Mouse (Mus musculus): ENCODE results near the gene Exoc7. TPM values are rescaled to one million over a fixed set of nuclear protein-coding genes. Genes with fewer than 3 reads are reported as not detected.

Gene Exoc7
- 59.9 and 61.3 TPM in 2 replicates for polyA plus RNA-seq (2014; fragmentation: Nextera tagmentation; extraction: Ambion mirVana)

- Histone ChIP-seq H3K4me2 (peak within 1 kb of the TSS; percentile 78), H3K9me3 (ENCODE audit: control insufficient read depth, low read length) (no peaks in the 10 kb centered on the region), H3K9ac (ENCODE audit: low read length) (peak within 1 kb of the TSS; percentile 78), H3K27me3 (ENCODE audit: control insufficient read depth, insufficient read depth, low read length) (no peaks in the 10 kb centered on the region), H3K4me3 (ENCODE audit: low read depth, low read length) (peak within 1 kb of the TSS; percentile 75), H3K27ac (ENCODE audit: low read depth, low read length) (no peak within 1 kb of the TSS), H3K36me3 (ENCODE audit: control insufficient read depth, insufficient read depth, low read length) (peaks cover 8% of the 10 kb centered on the region), H3K4me1 (ENCODE audit: control insufficient read depth, insufficient read depth, low read length) (peaks cover 6% of the 10 kb centered on the region; the same call in 1 of the 2 replicates)
- ATAC-seq (ENCODE audit: low FRiP score): peak; percentile 28; the same call in 1 of the 2 replicates
- 85% methylated on average over 10 of the region's 10 CpGs for WGBS
- no peak for DNase-seq (ENCODE audit: low spot score, missing footprints)
Observed at GRCm38 (mm10) chr11:116307019-116307725, at the start of gene Exoc7. Gene Exoc7 (minus strand): TSS chr11:116307233.

DNA sequence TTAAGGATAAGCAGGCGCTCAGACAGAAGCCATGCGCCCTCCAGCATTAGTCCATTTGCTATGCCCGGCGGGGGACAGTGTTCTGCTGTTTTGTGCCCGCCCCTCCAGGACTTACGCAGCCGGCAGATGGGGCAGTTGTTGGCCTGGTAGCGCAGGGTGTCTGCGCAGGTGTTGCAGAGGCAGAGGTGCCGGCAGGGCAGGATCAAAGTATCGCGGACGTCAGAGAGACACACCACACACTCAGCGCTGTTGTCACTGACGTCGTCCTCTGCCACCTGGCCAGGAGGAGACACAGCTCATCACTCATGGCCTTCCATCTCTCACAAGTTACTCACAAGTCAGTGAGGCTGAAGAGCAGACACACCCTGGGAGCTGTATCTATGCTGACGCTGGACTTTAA, 47.5 kb upstream of the Exoc7 start:
- Histone ChIP-seq H3K9me3 (ENCODE audit: control insufficient read depth, low read length) (no peaks in the 10 kb centered on the region), H3K27ac (ENCODE audit: low read depth, low read length) (no peak overlapping the region), H3K36me3 (ENCODE audit: control insufficient read depth, insufficient read depth, low read length) (0 out of 2 replicates have a peak, but pooled peaks cover 3% of the 10 kb centered on the region), H3K27me3 (ENCODE audit: control insufficient read depth, insufficient read depth, low read length) (no peaks in the 10 kb centered on the region), H3K4me3 (ENCODE audit: low read depth, low read length) (no peak overlapping the region), H3K4me2 (no peak overlapping the region), H3K4me1 (ENCODE audit: control insufficient read depth, insufficient read depth, low read length) (no peaks in the 10 kb centered on the region), H3K9ac (ENCODE audit: low read length) (no peak overlapping the region)
- ATAC-seq (ENCODE audit: low FRiP score) (no peak), DNase-seq (ENCODE audit: low spot score, missing footprints) (no peak)
- 38% methylated on average over 17 of the region's 17 CpGs for WGBS

DNA sequence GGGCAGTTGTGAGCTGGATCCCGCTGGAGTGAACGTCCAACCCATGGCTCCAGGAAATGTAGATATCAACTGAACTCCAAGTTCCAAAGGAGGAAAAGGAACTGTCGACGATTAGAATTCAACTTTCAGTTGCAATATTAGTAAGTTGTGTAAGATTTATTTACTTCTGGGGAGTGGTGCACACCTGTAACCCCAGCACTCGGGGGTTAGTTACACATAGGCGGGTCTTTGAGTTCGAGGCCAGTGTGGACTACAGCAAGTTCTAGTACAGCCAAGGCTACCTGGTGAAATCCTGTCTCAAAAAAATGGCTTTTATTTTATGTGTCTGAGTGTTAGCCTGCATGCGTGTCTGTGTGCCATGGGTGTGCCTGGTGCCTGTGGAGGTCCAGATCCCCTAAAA, 46.5 kb upstream of the Exoc7 start:
- no peak overlapping the region for H3K4me3 ChIP-seq (ENCODE audit: low read depth, low read length)
- H3K27ac ChIP-seq (ENCODE audit: low read depth, low read length): no peak overlapping the region
- ATAC-seq (ENCODE audit: low FRiP score): no peak
- 0 out of 2 replicates have a peak, but pooled peaks cover 3% of the 10 kb centered on the region for H3K36me3 ChIP-seq (ENCODE audit: control insufficient read depth, insufficient read depth, low read length)
- no peak overlapping the region for H3K9ac ChIP-seq (ENCODE audit: low read length)
- DNase-seq (ENCODE audit: low spot score, missing footprints): no peak
- no peaks in the 10 kb centered on the region for H3K9me3 ChIP-seq (ENCODE audit: control insufficient read depth, low read length)
- no peak overlapping the region for H3K4me2 ChIP-seq
- no peaks in the 10 kb centered on the region for H3K27me3 ChIP-seq (ENCODE audit: control insufficient read depth, insufficient read depth, low read length)
- no peaks in the 10 kb centered on the region for H3K4me1 ChIP-seq (ENCODE audit: control insufficient read depth, insufficient read depth, low read length)
- 94% methylated on average over 8 of the region's 8 CpGs for WGBS

DNA sequence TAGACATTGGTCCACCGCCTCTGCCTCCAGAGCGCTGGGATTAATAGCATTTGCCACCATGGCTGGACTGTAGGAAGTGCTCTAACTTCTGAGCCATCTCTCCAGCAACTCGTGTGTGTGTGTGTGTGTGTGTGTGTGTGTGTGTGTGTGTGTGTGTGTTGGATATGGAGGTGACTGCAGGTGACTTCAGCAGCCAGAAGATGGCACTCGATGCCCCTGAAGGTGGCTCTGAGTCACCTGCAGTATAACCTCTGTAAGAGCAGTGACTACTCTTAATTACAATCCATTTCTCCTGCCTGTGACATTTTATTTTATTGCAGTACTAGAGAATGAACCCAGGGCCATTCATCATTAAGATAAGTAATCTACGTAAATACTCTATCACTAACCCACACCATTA, 44.3 kb upstream of the Exoc7 start:
- Histone ChIP-seq H3K4me2 (no peak overlapping the region), H3K27me3 (ENCODE audit: control insufficient read depth, insufficient read depth, low read length) (no peaks in the 10 kb centered on the region), H3K27ac (ENCODE audit: low read depth, low read length) (no peak overlapping the region), H3K4me1 (ENCODE audit: control insufficient read depth, insufficient read depth, low read length) (no peaks in the 10 kb centered on the region), H3K9me3 (ENCODE audit: control insufficient read depth, low read length) (no peaks in the 10 kb centered on the region), H3K9ac (ENCODE audit: low read length) (no peak overlapping the region), H3K36me3 (ENCODE audit: control insufficient read depth, insufficient read depth, low read length) (0 out of 2 replicates have a peak, but pooled peaks cover 3% of the 10 kb centered on the region), H3K4me3 (ENCODE audit: low read depth, low read length) (no peak overlapping the region)
- DNase-seq (ENCODE audit: low spot score, missing footprints) (no peak), ATAC-seq (ENCODE audit: low FRiP score) (no peak)
- 92% methylated on average over 5 of the region's 5 CpGs for WGBS

- Histone ChIP-seq H3K9ac (ENCODE audit: low read length) (no peak overlapping the region), H3K27ac (ENCODE audit: low read depth, low read length) (no peak overlapping the region), H3K4me1 (ENCODE audit: control insufficient read depth, insufficient read depth, low read length) (0 out of 2 replicates have a peak, but pooled peaks cover 5% of the 10 kb centered on the region), H3K27me3 (ENCODE audit: control insufficient read depth, insufficient read depth, low read length) (no peaks in the 10 kb centered on the region), H3K9me3 (ENCODE audit: control insufficient read depth, low read length) (no peaks in the 10 kb centered on the region), H3K4me2 (no peak overlapping the region), H3K4me3 (ENCODE audit: low read depth, low read length) (no peak overlapping the region), H3K36me3 (ENCODE audit: control insufficient read depth, insufficient read depth, low read length) (no peaks in the 10 kb centered on the region)
- WGBS: 87% methylated on average over 5 of the region's 5 CpGs
- no peak for DNase-seq (ENCODE audit: low spot score, missing footprints)
- no peak for ATAC-seq (ENCODE audit: low FRiP score)
Observed at GRCm38 (mm10) chr11:116347955-116348354, 40.9 kb upstream of the Exoc7 start.

DNA sequence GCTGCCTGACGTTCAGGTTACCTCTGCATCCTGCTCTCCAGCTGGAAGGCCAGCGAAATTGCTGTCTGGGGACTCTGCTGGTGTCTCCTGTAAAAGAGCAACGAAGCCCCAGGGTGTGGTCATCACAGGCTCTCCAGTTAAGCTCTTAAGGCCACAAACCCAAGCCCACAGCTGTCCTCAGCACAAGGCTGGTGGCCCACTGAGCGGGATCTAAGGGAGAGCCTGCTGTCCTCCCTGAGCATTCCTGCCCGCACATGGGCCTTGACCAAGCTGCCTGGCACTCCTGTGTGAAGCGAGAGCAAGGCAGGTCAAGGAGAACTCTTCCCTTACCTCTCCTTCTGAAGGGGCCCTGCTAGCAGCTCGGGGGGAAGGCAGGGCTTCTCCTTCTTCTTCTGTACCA, 40.0 kb upstream of the Exoc7 start:
- Histone ChIP-seq H3K4me3 (ENCODE audit: low read depth, low read length) (no peak overlapping the region), H3K27ac (ENCODE audit: low read depth, low read length) (no peak overlapping the region), H3K4me2 (no peak overlapping the region), H3K9me3 (ENCODE audit: control insufficient read depth, low read length) (no peaks in the 10 kb centered on the region), H3K36me3 (ENCODE audit: control insufficient read depth, insufficient read depth, low read length) (no peaks in the 10 kb centered on the region), H3K27me3 (ENCODE audit: control insufficient read depth, insufficient read depth, low read length) (no peaks in the 10 kb centered on the region), H3K4me1 (ENCODE audit: control insufficient read depth, insufficient read depth, low read length) (0 out of 2 replicates have a peak, but pooled peaks cover 5% of the 10 kb centered on the region), H3K9ac (ENCODE audit: low read length) (no peak overlapping the region)
- ATAC-seq (ENCODE audit: low FRiP score) (no peak), DNase-seq (ENCODE audit: low spot score, missing footprints) (no peak)
- WGBS: 79% methylated on average over 7 of the region's 7 CpGs

DNA sequence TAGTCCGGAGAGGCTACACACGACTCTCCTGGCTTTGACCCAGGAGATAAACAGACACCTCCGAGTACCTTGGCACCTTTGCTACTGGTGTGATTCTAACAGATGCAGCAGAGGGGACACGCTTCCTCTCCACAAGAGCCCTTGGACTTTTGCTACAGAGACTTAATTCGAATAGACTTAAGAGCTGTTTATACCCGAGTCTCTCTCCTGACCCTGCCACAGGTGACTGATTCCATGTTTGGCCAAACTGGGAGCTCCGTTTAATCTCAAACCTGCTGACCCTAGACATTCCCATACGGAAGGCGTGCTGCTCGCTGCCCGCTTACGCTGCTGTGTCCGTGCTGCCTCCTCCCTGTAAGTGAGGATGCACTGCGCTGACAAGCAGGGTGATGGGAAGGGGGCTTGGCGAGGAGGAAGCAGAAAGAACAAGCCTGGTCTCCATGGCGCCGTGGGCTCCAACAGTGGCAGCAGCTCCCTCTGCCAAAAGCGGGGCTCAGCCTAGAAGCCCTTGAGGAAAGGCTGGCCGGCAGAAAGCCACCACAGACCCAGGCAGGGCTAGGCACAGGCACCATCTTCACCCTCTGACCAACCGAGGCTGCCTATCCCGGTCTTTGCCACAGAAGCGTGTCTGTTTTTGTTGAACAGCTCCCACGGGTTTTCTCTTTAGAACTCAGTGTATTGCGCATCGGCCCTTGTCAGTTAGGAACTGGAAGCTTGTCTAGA, 35.2 kb upstream of the Exoc7 start:
- Histone ChIP-seq H3K4me2 (no peak overlapping the region), H3K36me3 (ENCODE audit: control insufficient read depth, insufficient read depth, low read length) (no peaks in the 10 kb centered on the region), H3K4me1 (ENCODE audit: control insufficient read depth, insufficient read depth, low read length) (peaks cover 5% of the 10 kb centered on the region; the same call in 1 of the 2 replicates), H3K27me3 (ENCODE audit: control insufficient read depth, insufficient read depth, low read length) (no peaks in the 10 kb centered on the region), H3K9me3 (ENCODE audit: control insufficient read depth, low read length) (no peaks in the 10 kb centered on the region), H3K4me3 (ENCODE audit: low read depth, low read length) (no peak overlapping the region), H3K27ac (ENCODE audit: low read depth, low read length) (no peak overlapping the region), H3K9ac (ENCODE audit: low read length) (no peak overlapping the region)
- no peak for ATAC-seq (ENCODE audit: low FRiP score)
- no peak for DNase-seq (ENCODE audit: low spot score, missing footprints)
- WGBS: 76% methylated on average over 25 of the region's 25 CpGs

DNA sequence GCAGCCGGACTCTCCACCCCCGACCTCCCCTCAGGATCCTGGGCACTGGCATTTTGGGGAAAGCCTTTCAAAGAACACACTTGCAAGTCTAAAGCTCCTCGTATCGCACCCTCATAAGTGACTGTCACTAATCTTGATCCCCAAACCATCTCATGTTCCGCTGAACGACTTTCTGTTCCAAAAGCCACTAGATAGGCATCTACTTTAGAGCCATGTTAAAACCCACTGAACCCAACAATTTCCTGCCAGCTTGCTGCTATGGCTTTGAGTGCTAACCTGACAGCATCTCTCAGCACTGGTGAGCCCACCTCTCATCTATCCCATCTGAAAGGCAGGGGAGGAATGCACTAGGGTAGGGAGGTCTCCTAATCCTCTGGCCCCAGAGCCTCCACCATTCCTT, 30.5 kb upstream of the Exoc7 start:
- Histone ChIP-seq H3K9ac (ENCODE audit: low read length) (no peak overlapping the region), H3K36me3 (ENCODE audit: control insufficient read depth, insufficient read depth, low read length) (no peaks in the 10 kb centered on the region), H3K9me3 (ENCODE audit: control insufficient read depth, low read length) (no peaks in the 10 kb centered on the region), H3K4me1 (ENCODE audit: control insufficient read depth, insufficient read depth, low read length) (peaks cover 34% of the 10 kb centered on the region), H3K4me2 (no peak overlapping the region), H3K27me3 (ENCODE audit: control insufficient read depth, insufficient read depth, low read length) (peaks cover 19% of the 10 kb centered on the region), H3K4me3 (ENCODE audit: low read depth, low read length) (no peak overlapping the region), H3K27ac (ENCODE audit: low read depth, low read length) (no peak overlapping the region)
- DNase-seq (ENCODE audit: low spot score, missing footprints) (no peak), ATAC-seq (ENCODE audit: low FRiP score) (no peak)
- WGBS: 77% methylated on average over 6 of the region's 6 CpGs

DNA sequence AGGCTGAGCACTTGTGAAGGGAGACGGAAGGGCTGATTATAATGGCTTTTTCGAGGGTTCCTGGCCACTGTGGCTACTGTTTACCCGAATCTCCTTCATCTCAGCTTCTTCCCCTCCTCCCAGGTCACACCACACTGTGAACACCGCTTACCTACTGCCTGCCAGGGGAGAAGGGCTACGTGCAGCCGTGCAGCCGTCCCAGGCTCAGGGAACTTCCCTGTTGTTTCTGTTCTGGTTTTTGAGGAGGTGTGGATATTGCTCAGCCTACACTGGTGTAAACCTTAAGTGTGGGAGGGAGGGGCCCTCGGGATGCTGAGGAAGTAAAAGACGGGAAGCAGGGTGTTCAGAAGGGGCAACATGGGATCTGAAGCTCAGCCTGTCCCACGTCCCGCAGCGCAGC, 30.0 kb upstream of the Exoc7 start:
- H3K36me3 ChIP-seq (ENCODE audit: control insufficient read depth, insufficient read depth, low read length): no peaks in the 10 kb centered on the region
- no peak overlapping the region for H3K9ac ChIP-seq (ENCODE audit: low read length)
- H3K4me3 ChIP-seq (ENCODE audit: low read depth, low read length): no peak overlapping the region
- no peak overlapping the region; the same call in 1 of the 2 replicates for H3K4me2 ChIP-seq
- no peaks in the 10 kb centered on the region for H3K9me3 ChIP-seq (ENCODE audit: control insufficient read depth, low read length)
- H3K27me3 ChIP-seq (ENCODE audit: control insufficient read depth, insufficient read depth, low read length): peaks cover 19% of the 10 kb centered on the region
- ATAC-seq (ENCODE audit: low FRiP score): no peak
- H3K27ac ChIP-seq (ENCODE audit: low read depth, low read length): no peak overlapping the region
- DNase-seq (ENCODE audit: low spot score, missing footprints): no peak
- 66% methylated on average over 12 of the region's 12 CpGs for WGBS
- peaks cover 39% of the 10 kb centered on the region for H3K4me1 ChIP-seq (ENCODE audit: control insufficient read depth, insufficient read depth, low read length)

Measured in midbrain, embryonic 11.5 days (tissue).